Comparison of ENCODE assay signal across 8 mouse cellular contexts in the genomic region with DNA sequence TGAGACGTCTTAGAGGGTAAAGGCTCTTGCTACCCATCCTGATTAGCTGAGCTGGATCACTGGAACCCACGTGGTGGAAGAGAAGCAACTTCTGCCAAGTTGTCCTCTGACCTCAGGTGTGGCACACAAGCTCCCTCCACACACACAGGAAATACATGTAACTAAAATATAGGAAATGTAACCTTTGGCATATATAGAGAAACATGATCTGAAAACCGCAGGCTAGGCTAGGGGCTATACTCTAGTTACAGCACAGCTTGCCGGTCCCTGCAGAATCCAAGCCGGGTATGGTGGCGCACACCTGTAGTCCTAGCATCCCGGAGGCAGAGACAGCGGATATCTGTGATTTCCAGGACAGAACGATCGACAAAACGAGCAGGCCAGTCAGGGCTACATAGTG. TPM values are rescaled to one million over a fixed set of nuclear protein-coding genes. Genes with fewer than 3 reads are reported as not detected.
A peak's percentile ranks its signal among the peaks of the same experiment; 100 is the strongest.
DNase-seq lines count a peak whose midpoint lies in the region; ATAC-seq and TF ChIP-seq lines count a peak whose summit lies in the region.

No protein-coding gene starts in this region.

- peak; percentile 52 for ATAC-seq in frontal cortex, adult (ENCODE audit: low TSS enrichment)
- ATAC-seq in hindbrain, postnatal 0 days, result peak; percentile 50
- peak; percentile 60 for ATAC-seq in midbrain, embryonic 13.5 days

- intact Hi-C loops in left cerebral cortex, postnatal 36 days (cut with DNase I), result loop anchor here (10.0 kb wide), 1 partner anchor 279 kb away; the partner anchor contains the start of gene Ogg1

- peak overlapping the region; percentile 78 for H3K4me3 ChIP-seq in hindbrain, postnatal 0 days (ENCODE audit: low read length)
- peak overlapping the region; percentile 87 for H3K4me3 ChIP-seq in midbrain, embryonic 13.5 days (replicated peaks)

- H3K9ac ChIP-seq in hindbrain, postnatal 0 days (replicated peaks; ENCODE audit: low read length), result peak overlapping the region; percentile 80
- peak overlapping the region; percentile 80 for H3K9ac ChIP-seq in midbrain, embryonic 13.5 days (replicated peaks)

- no peaks in the 10 kb centered on the region for H3K27me3 ChIP-seq in hindbrain, postnatal 0 days (ENCODE audit: insufficient read depth, low read length)
- no peaks in the 10 kb centered on the region for H3K27me3 ChIP-seq in midbrain, embryonic 13.5 days

- WGBS in hindbrain, postnatal 0 days, result under 1% methylated on average over 11 of the region's 11 CpGs
- under 1% methylated on average over 11 of the region's 11 CpGs for WGBS in midbrain, embryonic 13.5 days

- TF ChIP-seq CTCF in hindbrain, postnatal 0 days (IDR thresholded peaks at IDR 0.05; ENCODE audit: low read depth), result no peak

- peak overlapping the region; percentile 92 for H3K4me2 ChIP-seq in hindbrain, postnatal 0 days (ENCODE audit: low read depth, low read length)
- H3K4me2 ChIP-seq in midbrain, embryonic 13.5 days (replicated peaks), result peak overlapping the region; percentile 87

- H3K9me3 ChIP-seq in hindbrain, postnatal 0 days (ENCODE audit: low read length), result no peaks in the 10 kb centered on the region
- no peaks in the 10 kb centered on the region for H3K9me3 ChIP-seq in midbrain, embryonic 13.5 days

- H3K4me1 ChIP-seq in hindbrain, postnatal 0 days (ENCODE audit: insufficient read depth, low read length), result peaks cover 11% of the 10 kb centered on the region
- H3K4me1 ChIP-seq in midbrain, embryonic 13.5 days (replicated peaks), result peaks cover 30% of the 10 kb centered on the region

- H3K36me3 ChIP-seq in hindbrain, postnatal 0 days (ENCODE audit: insufficient read depth, low read length), result no peaks in the 10 kb centered on the region; the same call in 1 of the 2 replicates
- peaks cover 16% of the 10 kb centered on the region; the same call in 1 of the 2 replicates for H3K36me3 ChIP-seq in midbrain, embryonic 13.5 days

- H3K27ac ChIP-seq in hindbrain, postnatal 0 days, result peak overlapping the region; percentile 90
- H3K27ac ChIP-seq in midbrain, embryonic 13.5 days, result peak overlapping the region; percentile 81

- DNase-seq in frontal cortex, postnatal 25 days (ENCODE audit: low spot score in 2 of 2), result no peak
- peak; percentile 30 for DNase-seq in urinary bladder, adult 2 months (ENCODE audit: low spot score)
- no peak for DNase-seq in urinary bladder, adult 18-20 months (ENCODE audit: low spot score in 2 of 2)
- DNase-seq in hindbrain, postnatal 0 days (ENCODE audit: low spot score), result no peak
- no peak for DNase-seq in left cerebral cortex, postnatal 36 days (ENCODE audit: low spot score in 2 of 2)
- DNase-seq in left cerebral cortex, adult 8-10 months (ENCODE audit: low spot score in 2 of 2), result no peak

RNA-seq across cellular contexts. Expression of gene Thumpd3, which starts 0.5 kb away (rescaled TPM):
- 25.3 and 27.2 TPM in 2 replicates for polyA plus RNA-seq in urinary bladder, adult 2 months (2012; rRNA removed)
- total RNA-seq in hindbrain, postnatal 0 days (2014; rRNA removed), result 29.3 and 42.2 TPM in 2 replicates
- polyA plus RNA-seq in hindbrain, postnatal 0 days (2015; fragmentation: Nextera tagmentation; extraction: Ambion mirVana), result 45.3 and 45.5 TPM in 2 replicates
- 57.0 and 59.0 TPM in 2 replicates for polyA plus RNA-seq in midbrain, embryonic 13.5 days (2015; fragmentation: Nextera tagmentation; extraction: Ambion mirVana)
- 10 to 100 TPM; 22.6 to 30.6 TPM for total RNA-seq in left cerebral cortex, postnatal 36 days (2021)
- total RNA-seq in left cerebral cortex, adult 8-10 months (2022), result 10 to 100 TPM; 25.3 to 30.8 (median 27.7) TPM

RNA-seq across cellular contexts. Expression of gene Setd5, which starts 31.6 kb away (rescaled TPM):
- polyA plus RNA-seq in urinary bladder, adult 2 months (2012; rRNA removed), result 41.4 and 49.9 TPM in 2 replicates
- total RNA-seq in hindbrain, postnatal 0 days (2014; rRNA removed), result 82.3 and 94.4 TPM in 2 replicates
- polyA plus RNA-seq in hindbrain, postnatal 0 days (2015; fragmentation: Nextera tagmentation; extraction: Ambion mirVana), result 47.1 and 50.0 TPM in 2 replicates
- 56.6 and 58.5 TPM in 2 replicates for polyA plus RNA-seq in midbrain, embryonic 13.5 days (2015; fragmentation: Nextera tagmentation; extraction: Ambion mirVana)
- 100 to 1,000 TPM in 1 of 2 experiments, 10 to 100 TPM in 1; 99.2 to 130 TPM for total RNA-seq in left cerebral cortex, postnatal 36 days (2021)
- total RNA-seq in left cerebral cortex, adult 8-10 months (2022), result 100 to 1,000 TPM; 107 to 112 (median 109) TPM
